Mouse (Mus musculus): Measurements from ENCODE around the gene Mtmr10.

Gene Mtmr10

GRCm38 (mm10) chr7:64287414-64288091 lies at the start of gene Mtmr10:
Mtmr10 (plus strand) TSS chr7:64287653.
- peak; percentile 99 for DNase-seq (ENCODE audit: low spot score)

DNA sequence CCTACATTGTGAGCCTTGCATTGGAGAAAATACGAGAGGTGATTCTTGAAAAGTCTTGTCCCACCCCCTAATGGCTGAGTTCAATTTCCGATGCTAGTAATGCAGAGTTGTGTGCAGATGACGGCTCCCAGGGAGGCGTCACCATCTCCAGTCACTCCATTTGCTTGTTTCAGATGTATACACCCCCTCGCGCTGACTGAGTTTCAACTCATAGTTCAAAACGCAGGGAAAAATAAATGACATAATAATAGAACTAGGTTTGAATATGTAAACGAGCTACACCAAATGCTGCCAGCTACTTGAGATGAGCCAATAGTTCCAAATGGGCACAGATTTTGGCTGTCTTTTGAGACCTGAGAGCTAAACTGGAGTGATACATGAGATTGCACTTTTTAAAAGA lies 49.7 kb upstream of the Mtmr10 start:
- DNase-seq (ENCODE audit: low spot score): no peak

DNA sequence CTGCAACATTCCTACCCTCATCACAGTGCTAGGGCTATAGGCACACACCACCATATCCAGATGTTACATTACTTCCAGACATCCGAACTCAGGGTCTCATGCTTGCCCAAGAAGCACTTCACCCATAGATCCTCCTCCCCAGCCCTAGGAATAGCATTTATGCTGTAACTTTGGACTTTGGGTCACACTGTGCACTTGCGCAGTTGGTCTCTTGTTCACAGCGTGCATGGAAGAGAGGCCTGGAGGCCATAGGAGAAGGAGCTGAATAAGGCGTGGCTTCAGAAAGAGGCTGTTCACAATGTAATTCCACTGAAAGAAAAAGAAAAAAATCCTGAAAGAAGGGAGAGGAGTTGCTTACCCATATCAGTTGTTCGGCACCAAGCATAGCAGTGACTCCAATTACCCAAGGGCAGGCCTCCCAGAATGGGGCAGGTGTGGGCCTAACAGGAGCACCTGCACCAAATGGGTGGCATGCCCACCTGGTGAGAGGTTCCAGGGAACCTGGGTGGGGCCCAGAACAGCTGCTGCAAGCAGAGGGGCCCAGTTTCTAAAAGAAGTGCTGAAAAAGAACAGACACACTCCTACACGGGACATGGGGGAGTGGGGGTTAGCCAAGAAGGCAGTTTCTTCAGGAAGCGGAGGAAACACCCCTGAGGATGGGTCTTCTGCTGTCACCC lies 48.9 kb upstream of the Mtmr10 start:
- no peak for DNase-seq (ENCODE audit: low spot score)

DNA sequence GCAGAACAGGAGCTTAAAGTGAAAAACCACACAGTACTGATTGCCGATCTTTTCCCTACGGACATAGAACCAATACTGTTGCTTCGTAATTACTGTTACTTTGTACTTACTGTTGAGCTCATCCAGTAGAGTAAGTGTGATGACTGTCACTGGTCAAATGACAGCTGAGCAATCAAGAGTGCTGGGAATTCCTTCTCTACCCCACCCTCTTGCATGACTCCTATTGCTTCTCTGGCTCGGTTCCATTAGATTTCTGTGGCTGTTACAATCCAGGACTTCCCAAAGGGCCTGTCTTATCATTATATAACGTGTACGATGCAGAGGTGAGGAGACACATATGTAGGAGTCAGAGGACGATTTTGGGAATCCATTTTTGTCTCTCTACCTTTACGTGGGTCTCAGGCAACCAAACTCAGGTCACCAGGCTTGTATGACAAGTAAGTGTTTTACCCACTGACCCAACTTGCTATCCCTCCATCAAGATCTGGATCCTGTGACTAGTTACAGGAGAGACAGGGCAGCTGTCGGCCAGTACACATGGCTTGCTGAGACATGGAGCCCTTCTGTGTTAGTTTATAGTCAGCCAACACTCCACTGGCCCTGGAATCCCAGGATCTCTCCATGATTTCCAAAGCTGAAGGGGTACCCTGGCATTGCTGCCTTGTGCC lies 48.2 kb upstream of the Mtmr10 start:
- DNase-seq (ENCODE audit: low spot score): no peak

- no peak for DNase-seq (ENCODE audit: low spot score)
Observed at GRCm38 (mm10) chr7:64239806-64240315, 47.6 kb upstream of the Mtmr10 start.

GRCm38 (mm10) chr7:64242424-64242823 lies 45.0 kb upstream of the Mtmr10 start:
- DNase-seq (ENCODE audit: low spot score): no peak

DNA sequence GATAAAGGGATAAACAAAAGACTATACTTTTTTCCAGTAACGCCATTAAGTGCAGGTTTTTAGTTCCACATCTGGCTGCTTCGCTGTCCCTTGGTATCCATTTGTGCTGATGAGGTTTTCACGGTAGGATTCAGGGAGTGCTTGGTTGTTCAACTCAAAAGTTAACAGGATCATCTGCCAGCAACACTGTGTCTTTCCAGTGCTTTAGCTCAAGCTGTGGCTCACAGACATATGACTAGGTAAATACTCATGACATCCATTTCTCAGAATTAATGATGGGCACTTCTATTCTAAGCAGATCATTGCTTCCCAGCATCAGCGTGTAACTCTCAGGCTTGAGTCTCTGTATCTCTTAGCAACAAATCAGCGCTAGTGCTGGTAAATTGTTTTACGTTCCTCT lies 43.1 kb upstream of the Mtmr10 start:
- DNase-seq (ENCODE audit: low spot score): no peak

GRCm38 (mm10) chr7:64246713-64247112 lies 40.7 kb upstream of the Mtmr10 start:
- no peak for DNase-seq (ENCODE audit: low spot score)

DNA sequence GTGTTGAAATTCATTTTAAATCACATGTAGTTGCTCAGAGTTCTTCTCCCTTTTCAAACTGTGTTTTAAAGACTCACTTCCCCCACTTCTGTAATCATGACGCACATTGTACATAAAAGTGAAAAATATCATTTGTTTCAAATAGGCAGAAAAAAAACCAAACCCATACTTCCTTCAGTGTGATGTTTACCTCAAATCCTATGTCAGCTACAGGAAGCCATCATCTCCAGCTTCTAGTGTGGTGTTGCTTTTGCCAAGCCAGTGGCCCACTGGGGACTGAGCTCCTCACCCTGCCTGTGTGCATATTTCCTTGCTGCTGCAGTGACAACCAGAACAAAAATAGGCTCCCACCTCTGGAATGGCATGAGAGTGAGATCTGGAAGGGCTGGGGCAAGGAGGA lies 39.1 kb upstream of the Mtmr10 start:
- no peak for DNase-seq (ENCODE audit: low spot score)

DNA sequence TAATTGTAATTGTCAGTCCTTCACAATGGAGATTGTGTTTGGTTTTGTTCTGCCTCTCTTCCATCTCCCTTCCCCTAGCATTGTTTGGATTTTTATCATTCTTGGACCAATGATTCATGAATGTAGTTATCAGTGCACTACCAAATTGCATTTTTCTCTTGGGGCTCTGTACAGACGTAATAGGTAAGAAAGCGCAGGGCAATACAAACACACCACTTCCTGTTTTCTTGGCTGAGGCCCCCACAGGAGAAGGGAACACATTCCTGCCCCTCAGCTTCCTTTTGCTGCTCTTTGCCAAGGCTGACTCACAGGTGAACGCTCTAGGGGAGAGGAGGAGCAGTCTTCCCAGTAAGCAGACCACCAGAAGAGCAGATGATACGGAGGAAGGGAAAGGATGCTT lies 37.7 kb upstream of the Mtmr10 start:
- no peak for DNase-seq (ENCODE audit: low spot score)

DNA sequence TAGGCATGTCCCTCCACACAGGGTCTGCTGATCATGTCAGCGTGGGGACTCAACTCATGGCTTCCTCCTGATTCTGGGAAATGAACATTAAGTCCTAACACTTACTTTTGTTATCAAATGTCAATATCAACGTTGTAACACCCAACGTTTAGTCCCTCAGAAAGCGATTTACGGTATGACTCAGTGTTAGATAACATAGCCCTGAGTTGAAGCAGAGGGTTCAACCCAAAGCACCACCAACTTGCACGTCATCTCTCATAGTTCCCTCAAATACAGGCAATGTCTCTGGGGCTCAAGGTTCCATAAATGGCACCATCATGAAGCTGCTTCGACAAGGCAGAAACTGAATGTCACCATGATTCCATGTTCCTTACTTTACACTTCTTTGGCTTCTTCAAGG lies 37.0 kb upstream of the Mtmr10 start:
- DNase-seq (ENCODE audit: low spot score): no peak

GRCm38 (mm10) chr7:64253736-64254135 lies 33.7 kb upstream of the Mtmr10 start:
- DNase-seq (ENCODE audit: low spot score): no peak

DNA sequence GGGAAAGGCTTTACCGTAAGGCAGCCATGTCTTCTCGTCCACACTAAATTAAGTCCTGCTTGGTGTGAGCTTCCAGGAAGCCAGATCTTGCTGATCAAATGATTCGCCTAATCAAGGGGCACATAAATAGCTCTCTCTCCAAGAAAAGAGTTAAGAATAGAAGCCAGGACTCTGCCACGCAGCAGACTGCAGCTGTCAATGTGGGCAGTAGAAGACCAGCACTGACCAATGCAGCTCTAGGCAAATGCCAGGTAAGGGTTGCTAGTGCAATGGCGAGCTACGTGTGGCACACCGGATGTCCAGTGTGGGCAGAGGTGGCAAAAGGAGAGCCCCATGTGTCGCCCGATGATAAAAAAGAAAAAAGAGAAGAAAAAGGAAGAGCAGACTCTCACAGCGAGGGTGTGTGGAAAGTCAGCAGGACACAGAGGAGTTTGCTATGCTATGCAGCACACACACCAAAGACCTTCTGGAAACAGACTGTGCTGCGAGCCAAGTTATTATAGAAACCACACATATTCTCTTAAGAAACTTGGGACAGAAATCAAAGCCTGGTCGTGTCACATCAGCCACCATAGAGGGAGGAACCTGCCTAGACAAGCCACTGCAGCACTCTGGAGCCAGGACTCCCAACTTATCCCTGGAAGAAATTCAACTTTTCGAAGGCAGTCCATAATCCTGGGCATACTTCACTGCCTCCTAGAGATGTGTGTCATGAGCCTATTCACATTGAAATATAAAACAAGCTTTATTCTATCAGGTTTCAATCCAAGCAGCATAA lies 21.8 kb upstream of the Mtmr10 start:
- no peak for DNase-seq (ENCODE audit: low spot score)

GRCm38 (mm10) chr7:64266587-64266986 lies 20.9 kb upstream of the Mtmr10 start:
- no peak for DNase-seq (ENCODE audit: low spot score)

DNA sequence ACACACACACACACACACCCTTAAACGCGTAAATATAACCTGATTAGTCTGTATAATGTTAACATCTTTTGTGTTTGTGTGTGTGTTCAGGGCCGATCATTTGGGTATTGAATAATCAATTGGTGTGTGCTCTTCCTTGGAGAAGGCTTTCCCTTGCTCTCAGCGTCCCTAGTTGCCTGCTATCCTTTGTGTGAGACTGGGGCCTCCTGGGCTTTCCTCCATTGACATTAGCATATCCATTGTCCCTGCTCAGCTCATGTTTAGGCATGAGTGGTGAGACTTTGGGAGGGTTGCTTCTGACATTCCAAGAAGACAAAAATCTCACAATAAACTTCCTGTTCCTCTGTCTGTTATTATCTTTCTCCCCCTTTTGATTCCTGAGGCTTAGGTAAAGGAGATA lies 15.5 kb upstream of the Mtmr10 start:
- DNase-seq (ENCODE audit: low spot score): no peak

GRCm38 (mm10) chr7:64275518-64275917 lies 11.9 kb upstream of the Mtmr10 start:
- no peak for DNase-seq (ENCODE audit: low spot score)

GRCm38 (mm10) chr7:64276921-64277320 lies 10.5 kb upstream of the Mtmr10 start:
- no peak for DNase-seq (ENCODE audit: low spot score)

DNA sequence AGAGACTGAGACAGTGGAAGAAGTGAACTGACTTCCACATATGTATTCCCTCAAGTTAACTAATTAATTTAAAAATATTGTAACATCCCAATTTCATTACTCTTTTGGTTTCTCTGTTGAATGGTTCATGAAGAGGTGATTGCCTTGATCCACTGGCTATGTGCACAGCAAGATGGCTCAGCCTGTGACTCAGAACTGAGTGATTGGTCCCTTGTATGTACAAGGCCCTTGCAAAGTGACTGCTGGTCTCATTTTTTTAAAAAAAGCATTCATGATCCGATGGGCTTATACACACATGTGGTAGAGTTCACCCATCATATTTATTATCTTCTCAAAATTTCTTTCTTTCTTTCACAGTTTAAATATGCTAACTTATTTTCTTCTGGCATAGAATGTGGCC lies 8.9 kb upstream of the Mtmr10 start:
- no peak for DNase-seq (ENCODE audit: low spot score)

- DNase-seq (ENCODE audit: low spot score): no peak
Observed at GRCm38 (mm10) chr7:64279548-64279947, 7.9 kb upstream of the Mtmr10 start.

DNA sequence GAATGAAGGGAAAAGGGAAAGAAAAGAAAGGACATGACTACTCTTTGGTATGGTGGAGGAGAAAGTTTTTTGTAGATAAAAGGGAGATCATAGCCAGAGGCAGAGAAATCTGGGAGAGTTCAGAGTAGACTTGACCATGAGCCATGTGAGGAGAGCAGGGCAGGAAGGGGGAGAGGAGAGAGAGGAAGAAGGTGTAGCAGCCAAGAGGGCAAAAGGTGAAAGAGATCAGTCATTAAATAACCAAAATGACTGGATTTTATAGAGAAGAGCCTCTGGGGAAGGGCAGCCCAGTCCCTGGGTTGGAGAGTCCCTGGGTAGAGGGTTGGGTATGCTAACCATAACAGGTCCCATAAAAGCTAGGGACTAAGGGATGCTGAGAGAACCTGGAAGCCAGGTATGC lies 887 bp upstream of the Mtmr10 start:
- no peak for DNase-seq (ENCODE audit: low spot score)

GRCm38 (mm10) chr7:64289416-64289815 lies 2.0 kb downstream of the Mtmr10 start:
- DNase-seq (ENCODE audit: low spot score): no peak

DNA sequence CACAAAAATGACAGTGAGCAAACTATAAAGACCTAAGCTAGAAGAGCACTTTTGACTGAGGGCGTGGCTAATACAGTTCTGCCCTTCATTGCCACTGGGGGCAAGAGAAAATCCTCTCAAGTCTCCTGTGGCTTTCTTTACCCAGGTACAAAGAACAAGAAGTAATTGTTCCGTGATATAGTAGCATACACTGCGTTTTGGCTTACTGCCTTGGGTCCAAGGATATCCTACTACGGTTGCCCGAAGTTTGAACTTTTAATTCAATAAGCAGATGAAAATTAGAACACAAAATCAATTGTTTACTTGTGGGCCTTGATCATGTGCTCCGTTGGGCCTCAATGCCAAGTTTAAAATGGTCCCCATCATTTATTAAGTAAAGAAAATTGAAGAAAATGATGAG lies 3.0 kb downstream of the Mtmr10 start:
- no peak for DNase-seq (ENCODE audit: low spot score)

All from ovary, postnatal 36 days (tissue).